Mouse (Mus musculus): ENCODE results near the gene 0610009B22Rik.
A peak's percentile ranks its signal among the peaks of the same experiment; 100 is the strongest.

The 0610009B22Rik gene

GRCm38 (mm10) chr11:51661867-51662365 lies 26.8 kb downstream of the 0610009B22Rik start:
- no peak for DNase-seq (ENCODE audit: low read depth, low spot score)

GRCm38 (mm10) chr11:51658705-51659104 lies 30.0 kb downstream of the 0610009B22Rik start:
- no peak for DNase-seq (ENCODE audit: low read depth, low spot score)

GRCm38 (mm10) chr11:51658291-51658690 lies 30.4 kb downstream of the 0610009B22Rik start:
- DNase-seq (ENCODE audit: low read depth, low spot score) = no peak

GRCm38 (mm10) chr11:51656798-51657521 lies 31.7 kb downstream of the 0610009B22Rik start:
- DNase-seq (ENCODE audit: low read depth, low spot score) = no peak

GRCm38 (mm10) chr11:51654891-51655290 lies 33.8 kb downstream of the 0610009B22Rik start:
- DNase-seq (ENCODE audit: low read depth, low spot score) = no peak

- DNase-seq (ENCODE audit: low read depth, low spot score) = no peak
Measured at GRCm38 (mm10) chr11:51653736-51654135, 34.9 kb downstream of the 0610009B22Rik start.

GRCm38 (mm10) chr11:51652889-51653418 lies 35.7 kb downstream of the 0610009B22Rik start:
- no peak for DNase-seq (ENCODE audit: low read depth, low spot score)

- no peak for DNase-seq (ENCODE audit: low read depth, low spot score)
Measured at GRCm38 (mm10) chr11:51650691-51651515, 37.8 kb downstream of the 0610009B22Rik start, which contains the start of the genes N4bp3 and D930048N14Rik. N4bp3 (minus strand) TSS chr11:51650842. D930048N14Rik (plus strand) TSS chr11:51650954.

GRCm38 (mm10) chr11:51650261-51650660 lies 38.4 kb downstream of the 0610009B22Rik start:
- no peak for DNase-seq (ENCODE audit: low read depth, low spot score)

- DNase-seq (ENCODE audit: low read depth, low spot score) = no peak
Measured at GRCm38 (mm10) chr11:51649889-51650199, 38.8 kb downstream of the 0610009B22Rik start.

- no peak for DNase-seq (ENCODE audit: low read depth, low spot score)
Measured at GRCm38 (mm10) chr11:51649111-51649888, 39.4 kb downstream of the 0610009B22Rik start.

- no peak for DNase-seq (ENCODE audit: low read depth, low spot score)
Measured at GRCm38 (mm10) chr11:51648566-51648965, 40.1 kb downstream of the 0610009B22Rik start.

GRCm38 (mm10) chr11:51646751-51647667 lies 41.7 kb downstream of the 0610009B22Rik start:
- DNase-seq (ENCODE audit: low read depth, low spot score) = no peak

GRCm38 (mm10) chr11:51646245-51646644 lies 42.4 kb downstream of the 0610009B22Rik start:
- no peak for DNase-seq (ENCODE audit: low read depth, low spot score)

GRCm38 (mm10) chr11:51645293-51645692 lies 43.4 kb downstream of the 0610009B22Rik start:
- DNase-seq (ENCODE audit: low read depth, low spot score) = no peak

- DNase-seq (ENCODE audit: low read depth, low spot score) = peak; percentile 52
Measured at GRCm38 (mm10) chr11:51644217-51644616, 44.5 kb downstream of the 0610009B22Rik start.

GRCm38 (mm10) chr11:51643761-51644160 lies 44.9 kb downstream of the 0610009B22Rik start:
- DNase-seq (ENCODE audit: low read depth, low spot score) = no peak

GRCm38 (mm10) chr11:51643202-51643601 lies 45.5 kb downstream of the 0610009B22Rik start:
- DNase-seq (ENCODE audit: low read depth, low spot score) = no peak

GRCm38 (mm10) chr11:51640748-51641147 lies 47.9 kb downstream of the 0610009B22Rik start:
- no peak for DNase-seq (ENCODE audit: low read depth, low spot score)

GRCm38 (mm10) chr11:51638497-51638896 lies 50.2 kb downstream of the 0610009B22Rik start:
- no peak for DNase-seq (ENCODE audit: low read depth, low spot score)

Measured in skeletal muscle tissue, adult 2 months (tissue).